Mouse (Mus musculus) heart, embryonic 16.5 days (tissue): Measurements from ENCODE around the gene Spata13. TPM values are rescaled to one million over a fixed set of nuclear protein-coding genes. Genes with fewer than 3 reads are reported as not detected.

Experiments used
- ATAC-seq: fragments of 200-750 bp; cut with Nextera tagmentation; replicated peaks from 2 replicates; pipeline ENCODE4 v1.8.0; 2017; ENCODE audit warnings: moderate number of reproducible peaks; ENCODE audit not compliant: insufficient read depth, low FRiP score; ENCODE audit errors: extremely low read depth
- H3K27ac ChIP-seq: fragments of 300-500 bp; sonication (generic); 2 replicates; pipeline ENCODE4 v1.5.1; 2014; ENCODE audit warnings: mild to moderate bottlenecking, low read length, control low read depth, moderate library complexity
- H3K27me3 ChIP-seq: fragments of 300-500 bp; sonication (generic); 2 replicates; pipeline ENCODE4 v1.6.1; 2014; ENCODE audit warnings: low read length, mixed read lengths; ENCODE audit not compliant: control insufficient read depth, insufficient read depth
- H3K36me3 ChIP-seq: fragments of 300-500 bp; sonication (generic); 2 replicates; pipeline ENCODE4 v1.6.1; 2014; ENCODE audit not compliant: control insufficient read depth, insufficient read depth
- H3K4me1 ChIP-seq: fragments of 300-500 bp; sonication (generic); 2 replicates; pipeline ENCODE4 v1.6.1; 2014; ENCODE audit warnings: low read length, mixed read lengths; ENCODE audit not compliant: control insufficient read depth, insufficient read depth
- H3K4me2 ChIP-seq: fragments of 300-500 bp; sonication (generic); 2 replicates; pipeline ENCODE4 v1.6.1; 2014; ENCODE audit warnings: low read depth, mild to moderate bottlenecking, control low read depth, low read length
- H3K4me3 ChIP-seq: fragments of 300-500 bp; sonication (generic); 2 replicates; pipeline ENCODE4 v1.5.1; 2014; ENCODE audit warnings: mild to moderate bottlenecking, control low read depth, low read length
- H3K9ac ChIP-seq: fragments of 300-500 bp; sonication (generic); 2 replicates; pipeline ENCODE4 v1.6.1; 2014; ENCODE audit warnings: low read length, control low read depth
- H3K9me3 ChIP-seq: fragments of 300-500 bp; sonication (generic); replicated peaks from 2 replicates; pipeline ENCODE4 v1.6.1; 2016; ENCODE audit warnings: low read length; ENCODE audit not compliant: control insufficient read depth
- WGBS: fragments of 180-500 bp; shearing (Covaris S2); extraction: QIAGEN DNeasy Blood & Tissue Kit; methylation state at CpG from one replicate; pipeline ENCODE4 v1.1.7; 2014; 5-methylcytosine and 5-hydroxymethylcytosine counted together
- polyA plus RNA-seq: library from polyadenylated mRNA; unstranded; fragments of >200 nt; fragmentation: Nextera tagmentation; extraction: Ambion mirVana; gene quantifications from 2 replicates; pipeline ENCODE4 v1.2.1, GENCODE M21; 2015

Gene Spata13
- polyA plus RNA-seq, 1 experiment from 2014 or later, result 21.4 TPM

- H3K9ac ChIP-seq, result no peak overlapping the region
- WGBS, result 82% methylated on average over 5 of the region's 5 CpGs
- H3K9me3 ChIP-seq, result no peaks in the 10 kb centered on the region
- H3K4me2 ChIP-seq, result no peak overlapping the region
- H3K27ac ChIP-seq, result no peak overlapping the region
- H3K4me1 ChIP-seq, result no peaks in the 10 kb centered on the region
- ATAC-seq, result no peak
- no peak overlapping the region for H3K4me3 ChIP-seq
- H3K27me3 ChIP-seq, result peaks cover 3% of the 10 kb centered on the region; the same call in 1 of the 2 replicates
- no peaks in the 10 kb centered on the region for H3K36me3 ChIP-seq
Observed at GRCm38 (mm10) chr14:60777485-60777919, 143.7 kb downstream of the Spata13 start.

GRCm38 (mm10) chr14:60779198-60779597 is 145.4 kb downstream of the Spata13 start:
- H3K4me3 ChIP-seq, result no peak overlapping the region
- no peaks in the 10 kb centered on the region for H3K9me3 ChIP-seq
- no peak overlapping the region for H3K27ac ChIP-seq
- 83% methylated on average over 7 of the region's 7 CpGs for WGBS
- no peak overlapping the region for H3K4me2 ChIP-seq
- H3K27me3 ChIP-seq, result peaks cover 3% of the 10 kb centered on the region; the same call in 1 of the 2 replicates
- H3K36me3 ChIP-seq, result no peaks in the 10 kb centered on the region
- no peak overlapping the region for H3K9ac ChIP-seq
- H3K4me1 ChIP-seq, result no peaks in the 10 kb centered on the region
- ATAC-seq, result no peak

GRCm38 (mm10) chr14:60782121-60782656 is 148.4 kb downstream of the Spata13 start:
- ATAC-seq, result no peak
- Histone ChIP-seq H3K9me3 (no peaks in the 10 kb centered on the region), H3K9ac (no peak overlapping the region), H3K27ac (no peak overlapping the region), H3K4me1 (peaks cover 5% of the 10 kb centered on the region), H3K4me3 (no peak overlapping the region), H3K36me3 (no peaks in the 10 kb centered on the region), H3K27me3 (peaks cover 3% of the 10 kb centered on the region; the same call in 1 of the 2 replicates), H3K4me2 (no peak overlapping the region)
- 31% methylated on average over 7 of the region's 7 CpGs for WGBS

GRCm38 (mm10) chr14:60783196-60783595 is 149.4 kb downstream of the Spata13 start:
- Histone ChIP-seq H3K27ac (no peak overlapping the region), H3K9me3 (no peaks in the 10 kb centered on the region), H3K36me3 (peaks cover 5% of the 10 kb centered on the region; the same call in 1 of the 2 replicates), H3K9ac (no peak overlapping the region), H3K27me3 (peaks cover 3% of the 10 kb centered on the region; the same call in 1 of the 2 replicates), H3K4me1 (peaks cover 5% of the 10 kb centered on the region), H3K4me3 (no peak overlapping the region), H3K4me2 (0 out of 2 replicates have a peak overlapping the region, but pooled peaks have one; percentile 1)
- WGBS, result 33% methylated on average over 8 of the region's 8 CpGs
- ATAC-seq, result no peak

GRCm38 (mm10) chr14:60784427-60785315 is 150.9 kb downstream of the Spata13 start, which contains the start of gene Mipep:
TSS of gene Mipep (plus strand) at chr14:60784573.
- H3K36me3 ChIP-seq, result peaks cover 9% of the 10 kb centered on the region; the same call in 1 of the 2 replicates
- H3K4me2 ChIP-seq, result peak within 1 kb of the TSS; percentile 95
- H3K27me3 ChIP-seq, result peaks cover 3% of the 10 kb centered on the region; the same call in 1 of the 2 replicates
- peak within 1 kb of the TSS; percentile 87 for H3K9ac ChIP-seq
- peak within 1 kb of the TSS; percentile 88 for H3K4me3 ChIP-seq
- under 1% methylated on average over 61 of the region's 61 CpGs for WGBS
- ATAC-seq, result peak; percentile 89
- no peaks in the 10 kb centered on the region for H3K9me3 ChIP-seq
- peaks cover 5% of the 10 kb centered on the region for H3K4me1 ChIP-seq
- peak within 1 kb of the TSS; percentile 77 for H3K27ac ChIP-seq

- ATAC-seq, result no peak
- H3K9me3 ChIP-seq, result no peaks in the 10 kb centered on the region
- H3K4me2 ChIP-seq, result no peak overlapping the region
- no peaks in the 10 kb centered on the region for H3K27me3 ChIP-seq
- WGBS, result 45% methylated on average over 3 of the region's 3 CpGs
- no peak overlapping the region for H3K27ac ChIP-seq
- peaks cover 20% of the 10 kb centered on the region for H3K36me3 ChIP-seq
- no peak overlapping the region for H3K4me3 ChIP-seq
- peaks cover 3% of the 10 kb centered on the region for H3K4me1 ChIP-seq
- no peak overlapping the region for H3K9ac ChIP-seq
Observed at GRCm38 (mm10) chr14:60790103-60790502, 156.3 kb downstream of the Spata13 start.

GRCm38 (mm10) chr14:60796600-60797322 is 163.0 kb downstream of the Spata13 start:
- no peak overlapping the region for H3K27ac ChIP-seq
- H3K9ac ChIP-seq, result no peak overlapping the region
- peaks cover 18% of the 10 kb centered on the region for H3K36me3 ChIP-seq
- no peak overlapping the region for H3K4me3 ChIP-seq
- no peaks in the 10 kb centered on the region for H3K27me3 ChIP-seq
- no peak overlapping the region for H3K4me2 ChIP-seq
- no peaks in the 10 kb centered on the region for H3K4me1 ChIP-seq
- WGBS, result 67% methylated on average over 4 of the region's 4 CpGs
- H3K9me3 ChIP-seq, result no peaks in the 10 kb centered on the region
- no peak for ATAC-seq

GRCm38 (mm10) chr14:60797596-60797995 is 163.8 kb downstream of the Spata13 start:
- Histone ChIP-seq H3K4me1 (no peaks in the 10 kb centered on the region), H3K27me3 (no peaks in the 10 kb centered on the region), H3K27ac (no peak overlapping the region), H3K9me3 (no peaks in the 10 kb centered on the region), H3K9ac (no peak overlapping the region), H3K36me3 (peaks cover 13% of the 10 kb centered on the region; the same call in 1 of the 2 replicates), H3K4me2 (no peak overlapping the region), H3K4me3 (no peak overlapping the region)
- no peak for ATAC-seq
- 87% methylated on average over 5 of the region's 5 CpGs for WGBS
